Mouse (Mus musculus) left cerebral cortex, postnatal 14 days (tissue): ENCODE results near the gene Wdr95. TPM values are rescaled to one million over a fixed set of nuclear protein-coding genes. Genes with fewer than 3 reads are reported as not detected.
A peak's percentile ranks its signal among the peaks of the same experiment; 100 is the strongest.

Experiments used
- DNase-seq, 2 experiments: peaks; one replicate each; pipeline ENCODE4 v3.0.0; 2021 to 2022; ENCODE audit warnings: low spot score in 2 of 2, mixed read lengths in 1 of 2
- intact Hi-C: fragments of 180-260 bp; cut with DNase I; formaldehyde crosslinking; loops from one replicate; pipeline ENCODE4 v1.15.1; 2025
- long read RNA-seq, 2 experiments: library from polyadenylated mRNA; stranded (forward); transcript quantifications; one replicate each; pipeline ENCODE4 v2.0.0; 2021
- total RNA-seq, 2 experiments: library from RNA; stranded (reverse); gene quantifications; 2 replicates each; pipeline ENCODE4 v1.2.3; 2021

Wdr95 gene
- total RNA-seq: 1 to 10 TPM in 1 of 2 experiments, under 1 TPM in 1; 0.74 to 1.4 TPM
- long read RNA-seq, experiment 1, partial matches to known transcripts: 0 of 6 reads
- long read RNA-seq, experiment 1, other reads (novel, unspliced or antisense): 6 of 6 reads
- long read RNA-seq, experiment 2, partial matches to known transcripts: 0 of 1 reads
- long read RNA-seq, experiment 2, other reads (novel, unspliced or antisense): 1 of 1 reads

GRCm38 (mm10) chr5:149527999-149528729 lies at the start of gene Wdr95:
TSS of gene Wdr95 (plus strand) at chr5:149528679.
- intact Hi-C loops: loop anchor here (10.0 kb wide), 3 partner anchors 343 to 723 kb away; partner anchors contain the start of genes Hmgb1 and Uspl1
- DNase-seq: peak; percentile 70 to 79

GRCm38 (mm10) chr5:149481920-149482319 lies 46.6 kb upstream of the Wdr95 start:
- intact Hi-C loops: no loop called here
- DNase-seq: no peak

- intact Hi-C loops: no loop called here
- DNase-seq: peak; percentile 47 to 49
These were observed 45.0 kb upstream of the Wdr95 start for GRCm38 (mm10) chr5:149483321-149484052.

DNA sequence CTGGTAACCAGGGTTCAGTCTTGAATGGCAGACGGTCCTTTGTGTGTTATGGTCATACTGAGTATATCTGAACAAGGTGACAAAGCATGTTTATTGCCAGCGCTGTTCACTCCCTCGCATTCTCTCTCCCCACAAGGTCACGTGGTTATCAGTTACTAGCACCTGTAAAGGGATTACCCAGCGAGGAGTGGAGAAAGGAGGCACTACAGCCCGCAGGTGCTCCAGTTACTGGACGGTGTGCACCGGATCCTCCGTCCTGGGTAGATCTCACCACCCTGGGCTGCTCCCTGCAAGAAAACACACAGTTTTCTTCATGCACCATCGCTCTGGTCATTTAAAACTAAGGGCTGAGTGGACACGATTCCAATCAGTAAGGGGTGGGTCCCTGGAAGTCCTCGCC lies 44.2 kb upstream of the Wdr95 start:
- intact Hi-C loops: no loop called here
- no peak for DNase-seq

DNA sequence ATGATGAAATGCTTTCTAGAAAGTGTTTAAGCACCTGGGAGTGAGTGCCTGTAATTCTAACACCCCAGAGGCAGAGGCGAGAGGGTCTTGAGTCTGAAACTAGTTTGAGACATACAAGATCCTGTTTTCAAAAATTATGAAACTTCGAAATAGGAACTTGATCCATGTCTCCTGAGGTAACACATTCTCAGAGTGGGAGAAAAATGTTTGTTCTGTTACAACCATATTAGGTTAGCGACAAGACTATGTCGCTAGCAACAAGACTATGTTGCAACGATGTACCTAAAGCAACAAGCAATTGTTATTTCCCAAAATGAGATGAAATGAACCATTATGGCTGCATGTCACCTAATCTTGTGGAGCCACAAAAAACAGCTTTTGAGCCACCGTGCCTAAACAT lies 43.0 kb upstream of the Wdr95 start:
- DNase-seq: no peak
- intact Hi-C loops: no loop called here

- intact Hi-C loops: no loop called here
These were observed 40.0 kb upstream of the Wdr95 start for GRCm38 (mm10) chr5:149488360-149489021.

GRCm38 (mm10) chr5:149489136-149489535 lies 39.3 kb upstream of the Wdr95 start:
- intact Hi-C loops: no loop called here
- DNase-seq: peak; percentile 78 to 93

More at GRCm38 (mm10) chr5:149488360-149489021, 40.0 kb upstream of the Wdr95 start:
- peak in 1 of 2 experiments; percentile 28 for DNase-seq

DNA sequence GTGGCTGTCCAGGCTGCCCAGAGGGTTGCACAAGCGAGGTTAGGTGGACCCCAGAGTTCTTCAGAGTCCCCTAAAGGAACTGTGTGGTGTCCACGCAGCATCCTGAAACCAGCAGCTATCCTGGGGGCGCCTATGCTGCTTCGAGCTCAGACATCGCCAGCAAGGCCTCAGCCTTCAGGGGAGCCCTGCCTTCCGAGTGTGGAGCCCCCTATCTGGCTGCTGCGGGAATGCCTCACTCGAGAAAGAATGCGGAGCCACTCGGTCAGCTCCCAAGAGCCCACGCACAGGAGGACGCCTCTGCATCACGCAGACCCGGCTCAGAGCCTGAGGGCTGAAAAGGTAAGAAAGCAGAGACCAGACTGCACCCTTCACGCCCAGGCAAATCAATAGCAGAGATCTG lies 38.2 kb upstream of the Wdr95 start:
- DNase-seq: no peak
- intact Hi-C loops: no loop called here

DNA sequence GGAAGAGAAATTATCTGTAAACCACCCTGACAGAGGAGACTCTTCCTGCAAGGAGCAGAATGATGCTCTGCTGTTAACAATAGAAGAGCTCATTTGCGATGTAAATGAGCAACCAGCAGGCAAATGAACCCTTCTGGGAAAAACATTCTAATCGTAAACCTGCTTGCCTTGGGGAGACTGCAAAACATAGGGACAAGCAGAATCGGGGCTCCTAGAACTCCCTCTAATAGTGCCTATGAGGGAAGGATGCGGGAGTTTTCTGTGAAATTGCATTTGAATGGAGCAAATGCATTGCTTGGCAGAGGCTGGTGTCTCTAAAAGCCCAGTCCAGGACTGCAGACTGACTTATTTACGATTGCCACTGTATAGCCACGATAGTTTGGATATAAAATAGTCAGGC lies 32.8 kb upstream of the Wdr95 start:
- DNase-seq: no peak

GRCm38 (mm10) chr5:149496401-149497066 lies 31.9 kb upstream of the Wdr95 start:
- intact Hi-C loops: no loop called here
- DNase-seq: no peak

More for the DNA sequence above, 32.8 kb upstream of the Wdr95 start:
- intact Hi-C loops: no loop called here

DNA sequence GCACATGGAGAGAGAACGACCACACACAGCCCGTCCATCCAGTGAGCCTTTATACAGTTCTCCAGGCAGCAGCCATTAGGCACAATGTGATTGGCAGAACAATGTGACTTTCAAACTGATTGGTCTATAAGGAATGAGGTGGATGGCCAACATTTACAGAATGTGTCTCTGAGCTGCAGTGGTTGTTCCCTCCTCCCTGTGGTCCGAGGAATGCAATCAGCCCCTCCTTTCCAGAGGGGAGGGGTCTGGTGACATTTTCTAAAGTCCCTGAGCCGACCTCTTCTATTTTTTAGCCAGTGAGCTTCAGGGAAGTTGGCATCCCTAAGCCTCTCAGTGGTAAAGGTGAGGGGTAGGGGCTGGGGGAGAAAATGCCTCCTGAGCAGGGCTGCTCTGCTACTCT lies 28.5 kb upstream of the Wdr95 start:
- intact Hi-C loops: no loop called here
- no peak for DNase-seq

- peak in 1 of 2 experiments; percentile 51 for DNase-seq
- intact Hi-C loops: no loop called here
These were observed 24.9 kb upstream of the Wdr95 start for GRCm38 (mm10) chr5:149503423-149504175.

DNA sequence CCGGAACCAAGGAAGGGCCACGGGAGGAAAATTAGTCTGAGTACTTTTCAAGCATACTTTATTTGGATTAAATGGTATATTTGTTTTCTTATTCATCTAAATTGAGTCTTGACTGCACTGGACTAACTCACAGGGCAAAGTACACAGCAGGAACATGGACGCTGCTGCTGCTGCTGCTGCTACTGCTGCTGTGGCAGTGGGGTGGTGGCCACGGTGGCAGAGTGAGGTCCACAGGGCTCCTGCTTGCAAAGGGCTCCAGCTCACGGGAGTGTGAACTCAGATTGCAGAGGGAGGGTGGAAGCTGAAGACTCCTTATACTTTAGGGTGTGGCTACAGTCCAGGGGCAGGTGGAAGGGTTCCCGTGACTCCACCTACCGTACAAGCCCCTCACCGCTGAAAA lies 23.5 kb upstream of the Wdr95 start:
- intact Hi-C loops: no loop called here

GRCm38 (mm10) chr5:149506033-149506432 lies 22.4 kb upstream of the Wdr95 start:
- intact Hi-C loops: no loop called here
- DNase-seq: no peak

More for the DNA sequence above, 23.5 kb upstream of the Wdr95 start:
- no peak for DNase-seq

DNA sequence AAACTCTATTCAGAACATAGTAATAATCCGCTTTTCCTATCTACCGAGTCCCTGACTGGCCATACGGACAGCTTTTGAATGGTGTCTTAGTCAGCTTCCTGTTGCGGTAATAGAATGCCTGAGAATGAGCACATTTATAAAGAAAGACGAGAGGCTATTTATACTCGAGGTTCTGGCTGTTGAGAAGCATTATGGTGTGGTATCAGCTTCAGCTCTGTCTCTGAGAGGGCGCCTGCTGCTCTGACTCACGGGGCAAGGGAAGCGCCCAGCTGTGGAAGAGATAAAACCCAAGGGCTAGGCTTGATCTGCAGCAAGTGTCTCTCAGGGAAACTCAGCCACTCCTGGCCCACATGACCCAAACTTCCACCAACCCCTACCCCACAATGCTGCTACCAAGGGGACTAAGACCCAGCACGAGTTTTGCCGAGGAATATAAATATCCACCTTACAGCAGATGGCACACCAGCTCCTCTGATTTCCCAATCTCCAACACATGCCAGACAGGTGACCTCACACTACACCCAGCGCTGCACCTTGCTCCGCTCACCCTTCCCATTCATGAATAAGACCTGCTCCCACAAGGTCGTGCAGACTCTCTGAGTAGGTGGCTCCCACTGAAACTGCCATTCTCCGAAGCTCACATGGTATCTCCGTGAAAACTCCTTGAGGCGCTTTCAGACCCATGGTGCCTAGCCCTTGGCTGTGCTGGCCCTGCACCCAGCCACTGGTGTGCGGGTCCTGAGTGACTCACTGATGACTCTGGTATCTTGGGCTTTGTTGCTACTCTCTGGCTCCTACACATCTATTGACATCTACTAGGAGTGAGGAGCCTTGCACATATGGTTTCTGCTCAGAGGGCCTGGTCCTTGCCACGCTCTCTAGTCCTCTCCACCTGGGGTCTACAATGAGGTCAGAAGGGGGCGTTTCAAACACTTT lies 20.1 kb upstream of the Wdr95 start:
- intact Hi-C loops: no loop called here
- no peak for DNase-seq

GRCm38 (mm10) chr5:149510323-149510722 lies 18.2 kb upstream of the Wdr95 start:
- DNase-seq: no peak
- intact Hi-C loops: no loop called here

DNA sequence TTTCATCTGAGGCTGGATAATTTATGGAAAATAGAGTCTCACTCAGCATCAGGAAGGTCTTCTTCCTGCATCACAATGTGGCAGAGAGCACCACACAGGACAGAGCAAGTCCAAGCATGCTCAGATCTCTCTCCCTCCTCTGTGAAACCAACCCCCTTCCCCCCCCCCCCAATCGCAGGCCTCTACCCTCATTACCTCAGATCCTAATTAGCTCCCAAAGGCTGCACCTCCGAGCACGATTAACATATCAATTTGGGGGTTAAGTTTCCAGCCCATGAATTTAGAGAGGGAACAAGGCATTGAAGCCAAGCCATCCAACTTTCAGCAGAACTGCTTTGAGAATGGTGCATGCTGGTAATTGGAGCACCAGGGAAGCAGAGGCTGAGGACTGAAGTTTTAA lies 15.8 kb upstream of the Wdr95 start:
- DNase-seq: no peak
- intact Hi-C loops: no loop called here
